In genomic region chr7:141638513-141639334, GRCm38 (mm10) we compare ENCODE assay signal across 14 mouse cellular contexts. TPM values are rescaled to one million over a fixed set of nuclear protein-coding genes. Genes with fewer than 3 reads are reported as not detected.
DNase-seq lines count a peak whose midpoint lies in the region; ATAC-seq and TF ChIP-seq lines count a peak whose summit lies in the region.
"Not testable (repeated sequence)": the region's sequence is repeated elsewhere in the genome, so short reads cannot be mapped to it uniquely, and the experiment has no call there.
"Had no signal": no experiment of that assay in that cellular context is flagged by ENCODE, and none has a peak within 500 bp of the region (broad histone marks: within the 10 kb centered on the region; RNA-seq: fewer than 3 reads in every experiment).

No protein-coding gene starts in this region.

- ATAC-seq in forebrain, embryonic 12.5 days (ENCODE audit: low FRiP score) = peak; percentile 67
- ATAC-seq in heart, embryonic 15.5 days (replicated peaks; ENCODE audit: insufficient number of reproducible peaks, insufficient read depth, low FRiP score, low read depth) = peak; percentile 50; the same call in 1 of the 2 replicates
- peak; percentile 73 for ATAC-seq in limb, embryonic 12.5 days (ENCODE audit: insufficient number of reproducible peaks, insufficient read depth, low FRiP score, low TSS enrichment, low read depth)
- peak; percentile 67 for ATAC-seq in lung, embryonic 15.5 days (ENCODE audit: borderline replicate concordance, extremely low read depth, low FRiP score, low TSS enrichment)
- peak; percentile 61 for ATAC-seq in midbrain, postnatal 0 days (ENCODE audit: low FRiP score)
- peak; percentile 72 for ATAC-seq in stomach, embryonic 15.5 days (ENCODE audit: insufficient read depth, low FRiP score, low read depth)

- H3K4me3 ChIP-seq in forebrain, embryonic 12.5 days (replicated peaks); heart, embryonic 15.5 days; limb, embryonic 12.5 days (replicated peaks); lung, embryonic 15.5 days; midbrain, postnatal 0 days (ENCODE audit: low read depth, low read length); stomach, embryonic 15.5 days (replicated peaks): not testable (repeated sequence)

- TF ChIP-seq CTCF in brain, embryonic 14.5 days (IDR thresholded peaks at IDR 0.05; ENCODE audit: borderline replicate concordance, extremely low read depth, insufficient read depth, insufficient read length); midbrain, postnatal 0 days (IDR thresholded peaks at IDR 0.05): not testable (repeated sequence)

- WGBS in forebrain, embryonic 12.5 days = 92% methylated on average over 6 of the region's 8 CpGs
- 85% methylated on average over 6 of the region's 8 CpGs for WGBS in heart, embryonic 15.5 days
- 93% methylated on average over 6 of the region's 8 CpGs for WGBS in limb, embryonic 12.5 days
- 87% methylated on average over 6 of the region's 8 CpGs for WGBS in lung, embryonic 15.5 days
- WGBS in midbrain, postnatal 0 days = 90% methylated on average over 5 of the region's 8 CpGs
- 89% methylated on average over 6 of the region's 8 CpGs for WGBS in stomach, embryonic 15.5 days

- H3K4me1 ChIP-seq in forebrain, embryonic 12.5 days; heart, embryonic 15.5 days (replicated peaks); limb, embryonic 12.5 days (replicated peaks); lung, embryonic 15.5 days; midbrain, postnatal 0 days (ENCODE audit: insufficient read depth, low read length); stomach, embryonic 15.5 days: not testable (repeated sequence)

- not testable (repeated sequence) for H3K9me3 ChIP-seq in forebrain, embryonic 12.5 days; heart, embryonic 15.5 days (replicated peaks); limb, embryonic 12.5 days; lung, embryonic 15.5 days; midbrain, postnatal 0 days (ENCODE audit: low read length); stomach, embryonic 15.5 days

- H3K27ac ChIP-seq in forebrain, embryonic 12.5 days; heart, embryonic 15.5 days; limb, embryonic 12.5 days; lung, embryonic 15.5 days; midbrain, postnatal 0 days (ENCODE audit: low read depth, low read length); stomach, embryonic 15.5 days: not testable (repeated sequence)

- peaks cover 11% of the 10 kb centered on the region; the same call in 1 of the 2 replicates for H3K36me3 ChIP-seq in forebrain, embryonic 12.5 days (replicated peaks)
- not testable (repeated sequence) for H3K36me3 ChIP-seq in heart, embryonic 15.5 days; lung, embryonic 15.5 days; midbrain, postnatal 0 days (ENCODE audit: insufficient read depth, low read length); stomach, embryonic 15.5 days
- peaks cover 12% of the 10 kb centered on the region for H3K36me3 ChIP-seq in limb, embryonic 12.5 days

- not testable (repeated sequence) for H3K27me3 ChIP-seq in forebrain, embryonic 12.5 days; heart, embryonic 15.5 days; limb, embryonic 12.5 days; lung, embryonic 15.5 days; midbrain, postnatal 0 days (ENCODE audit: insufficient read depth, low read length); stomach, embryonic 15.5 days (replicated peaks)

- TF ChIP-seq POLR2A in brain, embryonic 14.5 days (IDR thresholded peaks at IDR 0.05; ENCODE audit: borderline replicate concordance, extremely low read depth, insufficient read depth, insufficient read length, poor library complexity, severe bottlenecking) = not testable (repeated sequence)

- not testable (repeated sequence) for H3K4me2 ChIP-seq in forebrain, embryonic 12.5 days; heart, embryonic 15.5 days; limb, embryonic 12.5 days; lung, embryonic 15.5 days; midbrain, postnatal 0 days (ENCODE audit: low read depth, low read length, poor library complexity, severe bottlenecking); stomach, embryonic 15.5 days

- DNase-seq in brain, embryonic 14.5 days (ENCODE audit: low read depth) = peak; percentile 5
- DNase-seq in induced T-regulatory cell, adult 2 months (ENCODE audit: low read depth) = peak; percentile 18
- not testable (repeated sequence) for DNase-seq in midbrain, postnatal 0 days (ENCODE audit: low spot score)

- H3K9ac ChIP-seq in forebrain, embryonic 12.5 days; heart, embryonic 15.5 days; limb, embryonic 12.5 days (replicated peaks); lung, embryonic 15.5 days; midbrain, postnatal 0 days (replicated peaks; ENCODE audit: low read length, poor library complexity, severe bottlenecking); stomach, embryonic 15.5 days: not testable (repeated sequence)

RNA-seq across cellular contexts. Expression of gene Muc6, which starts 16.4 kb away (rescaled TPM):
- 0.01 and 0.05 TPM in 2 replicates for polyA plus RNA-seq in brain, embryonic 14.5 days (2012; rRNA removed)
- 0.14 and 0.19 TPM in 2 replicates for polyA plus RNA-seq in forebrain, embryonic 12.5 days (2016; fragmentation: Nextera tagmentation; extraction: Ambion mirVana)
- 0.08 and 0.22 TPM in 2 replicates for polyA plus RNA-seq in heart, embryonic 15.5 days (2015; fragmentation: Nextera tagmentation; extraction: Ambion mirVana)
- polyA plus RNA-seq in limb, embryonic 12.5 days (2016; fragmentation: Nextera tagmentation; extraction: Ambion mirVana) = 0.18 TPM in 2 replicates
- polyA plus RNA-seq in lung, embryonic 15.5 days (2015; fragmentation: Nextera tagmentation; extraction: Ambion mirVana) = 0.07 and 0.11 TPM in 2 replicates
- total RNA-seq in midbrain, postnatal 0 days (2014; rRNA removed) = not detected in 2 replicates
- 0.12 and 0.16 TPM in 2 replicates for polyA plus RNA-seq in midbrain, postnatal 0 days (2015; fragmentation: Nextera tagmentation; extraction: Ambion mirVana)
- 2.0 and 3.3 TPM in 2 replicates for polyA plus RNA-seq in stomach, embryonic 15.5 days (2015; fragmentation: Nextera tagmentation; extraction: Ambion mirVana)
- total RNA-seq: adrenal gland, postnatal 14 days; gastrocnemius, postnatal 25 days; heart, postnatal 25 days; layer of hippocampus, postnatal 36 days; liver, adult 2 months had no signal
- polyA plus RNA-seq: liver, adult 2 months had no signal

RNA-seq across cellular contexts. Expression of gene Muc2, which starts 51.4 kb away (rescaled TPM):
- polyA plus RNA-seq in brain, embryonic 14.5 days (2012; rRNA removed) = 0.89 and 2.5 TPM in 2 replicates
- polyA plus RNA-seq in forebrain, embryonic 12.5 days (2016; fragmentation: Nextera tagmentation; extraction: Ambion mirVana) = 0.19 and 0.24 TPM in 2 replicates
- polyA plus RNA-seq in heart, embryonic 15.5 days (2015; fragmentation: Nextera tagmentation; extraction: Ambion mirVana) = 0.09 and 0.23 TPM in 2 replicates
- 0.60 and 0.61 TPM in 2 replicates for polyA plus RNA-seq in limb, embryonic 12.5 days (2016; fragmentation: Nextera tagmentation; extraction: Ambion mirVana)
- 0.08 and 0.37 TPM in 2 replicates for polyA plus RNA-seq in lung, embryonic 15.5 days (2015; fragmentation: Nextera tagmentation; extraction: Ambion mirVana)
- 0.77 and 1.0 TPM in 2 replicates for total RNA-seq in midbrain, postnatal 0 days (2014; rRNA removed)
- 0.49 and 0.58 TPM in 2 replicates for polyA plus RNA-seq in midbrain, postnatal 0 days (2015; fragmentation: Nextera tagmentation; extraction: Ambion mirVana)
- polyA plus RNA-seq in stomach, embryonic 15.5 days (2015; fragmentation: Nextera tagmentation; extraction: Ambion mirVana) = 2.7 and 2.8 TPM in 2 replicates
- total RNA-seq: CH12.LX; heart, postnatal 25 days; liver, adult 2 months had no signal
